Mouse (Mus musculus) adrenal gland, postnatal 4 days (tissue): Measurements from ENCODE around the gene Myh9. TPM values are rescaled to one million over a fixed set of nuclear protein-coding genes. Genes with fewer than 3 reads are reported as not detected.

ENCODE experiments used
- DNase-seq, 2 experiments: peaks; one replicate each; pipeline ENCODE4 v3.0.0; 2021 to 2022; ENCODE audit warnings: low spot score in 2 of 2, mixed read lengths in 2 of 2
- total RNA-seq, 2 experiments: library from RNA; stranded (reverse); gene quantifications; 2 replicates each; pipeline ENCODE4 v1.2.3; 2021

The Myh9 gene
- total RNA-seq, 2 experiments from 2014 or later: 251 to 311 TPM

DNA sequence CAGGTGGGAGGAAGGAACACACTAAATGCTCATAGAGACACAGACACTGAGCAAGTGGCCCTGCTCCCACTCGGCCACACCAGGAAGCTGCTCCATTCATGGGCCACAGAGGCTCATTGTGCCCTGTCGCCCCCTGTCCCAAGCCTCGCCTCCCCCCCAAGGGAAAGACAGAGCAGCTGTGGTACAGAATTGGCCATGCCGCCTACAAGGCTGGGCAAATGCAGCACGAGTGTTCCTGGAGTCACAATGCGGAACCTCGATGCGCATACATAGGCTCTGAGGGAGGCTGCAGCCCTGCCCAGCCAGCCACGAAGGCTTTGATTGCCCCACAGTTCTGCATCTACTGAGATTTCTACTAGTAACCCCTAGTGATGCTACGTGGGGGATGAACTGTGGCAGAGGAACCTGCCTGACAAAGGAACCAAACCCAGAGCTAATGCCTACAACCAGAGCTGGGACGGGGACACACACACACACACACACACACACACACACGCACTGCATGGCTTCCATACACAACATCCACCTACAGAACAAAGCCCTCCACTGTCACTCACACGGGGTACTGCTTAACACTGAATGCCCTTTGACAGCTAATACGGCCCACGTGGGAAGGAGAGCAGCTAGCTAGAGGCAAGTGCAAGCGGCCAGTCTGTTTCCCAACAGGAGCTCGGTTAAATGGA, 31.4 kb downstream of the Myh9 start:
- DNase-seq: no peak

DNA sequence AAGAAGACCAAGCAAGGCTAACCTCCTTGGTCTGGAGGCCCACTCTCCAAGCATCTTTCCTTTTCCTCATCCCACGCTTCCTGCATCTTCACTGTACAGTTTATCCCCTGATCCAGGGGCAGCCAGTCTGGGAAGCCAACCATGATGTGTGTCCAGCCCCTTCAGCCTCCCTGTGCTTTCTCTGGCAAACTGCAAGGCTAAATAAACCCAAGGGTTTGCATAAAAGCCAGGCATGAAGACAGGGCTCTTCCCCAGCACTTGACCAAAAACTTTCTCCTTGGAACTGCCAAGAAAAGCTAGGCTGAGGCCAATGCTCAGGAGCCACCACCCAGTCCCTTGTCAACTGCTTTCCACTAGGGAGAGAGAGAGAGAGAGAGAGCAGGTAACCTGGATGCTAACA, 32.5 kb downstream of the Myh9 start:
- DNase-seq: no peak

DNA sequence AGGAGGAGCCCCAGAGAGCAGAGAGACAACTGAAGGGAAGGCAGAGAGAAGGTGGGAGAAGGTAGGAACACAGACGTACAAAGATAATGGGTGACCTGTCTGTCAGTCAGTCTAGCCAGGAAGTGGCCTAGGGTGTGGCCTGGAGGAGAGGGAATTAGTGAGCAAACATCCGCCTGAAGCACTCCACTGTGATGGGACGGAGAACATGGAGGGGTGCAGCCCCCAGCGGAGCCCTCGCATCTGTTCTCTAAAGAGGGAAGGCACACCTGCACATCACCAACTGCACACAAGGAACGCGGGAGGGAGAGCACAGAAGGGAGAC, 34.8 kb downstream of the Myh9 start:
- DNase-seq: no peak

DNA sequence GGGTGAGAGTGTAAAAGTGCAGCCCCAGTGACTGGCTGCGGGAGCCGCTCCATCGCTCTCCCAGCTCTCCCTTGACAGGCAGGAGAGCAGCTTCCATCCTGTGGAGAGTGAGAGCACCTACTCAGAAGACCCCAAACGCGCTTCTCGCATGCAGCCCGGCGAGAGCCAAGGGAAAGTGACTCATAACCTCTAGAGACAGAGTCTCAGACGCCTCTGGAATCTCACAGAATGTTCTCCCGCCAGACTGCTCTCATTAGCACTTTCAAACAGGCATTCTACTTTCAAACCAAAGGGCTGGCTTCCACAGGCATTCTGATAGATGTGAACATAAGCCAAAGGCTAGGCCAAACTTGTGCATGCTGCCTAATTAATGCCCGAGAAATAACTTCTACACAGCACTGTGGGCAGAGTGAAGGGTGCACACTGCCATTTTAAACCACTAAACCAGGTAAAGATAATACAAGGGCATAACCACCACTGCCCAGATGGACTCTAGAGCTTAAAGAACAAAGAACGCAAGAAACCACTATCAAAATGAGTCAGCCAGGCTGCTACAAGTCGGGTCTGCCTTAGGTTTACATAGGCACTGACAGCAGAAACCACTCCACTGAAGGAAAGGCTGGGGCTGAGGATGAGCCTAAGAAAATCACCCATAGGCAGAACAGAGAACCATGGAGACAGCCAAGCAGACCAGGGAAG, 35.3 kb downstream of the Myh9 start:
- no peak for DNase-seq

DNA sequence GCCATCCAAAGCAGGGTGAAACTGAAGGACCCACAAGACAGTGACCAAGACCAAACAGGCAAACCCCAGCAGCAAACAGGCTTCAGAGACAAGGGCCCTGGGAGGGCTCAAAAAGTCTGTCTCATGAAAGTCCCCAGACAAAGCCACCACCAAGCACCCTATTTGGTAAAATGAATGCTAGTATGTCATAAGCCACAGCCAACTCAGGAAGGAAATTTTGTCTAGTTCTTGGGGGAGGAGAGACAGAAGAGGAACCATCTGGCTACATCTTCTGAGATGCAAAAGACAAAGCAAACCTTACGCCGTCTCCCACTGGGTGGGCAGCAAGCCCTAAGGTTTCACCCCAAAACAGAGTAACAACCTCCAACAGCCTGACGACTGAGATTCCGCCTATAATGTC, 36.3 kb downstream of the Myh9 start:
- DNase-seq: no peak

DNA sequence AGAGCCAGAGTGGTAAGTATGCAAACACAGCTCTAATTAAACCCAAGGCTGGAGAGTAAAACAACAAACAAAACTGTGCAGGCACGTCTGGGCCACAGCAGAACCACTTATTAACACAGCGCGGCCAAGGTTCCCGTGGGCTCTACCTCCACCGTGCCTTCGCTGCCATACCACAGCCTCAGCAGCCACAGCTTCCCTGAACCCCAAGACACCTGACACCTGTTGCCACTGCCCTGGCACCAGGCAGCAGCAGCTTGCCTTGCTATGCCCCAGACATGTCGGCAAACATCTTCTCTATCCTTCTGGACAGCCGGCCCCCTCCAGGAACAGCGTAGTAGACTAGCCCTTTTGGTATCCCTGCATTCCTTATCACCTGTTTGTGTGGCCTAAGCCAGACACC, 37.0 kb downstream of the Myh9 start:
- DNase-seq: no peak

DNA sequence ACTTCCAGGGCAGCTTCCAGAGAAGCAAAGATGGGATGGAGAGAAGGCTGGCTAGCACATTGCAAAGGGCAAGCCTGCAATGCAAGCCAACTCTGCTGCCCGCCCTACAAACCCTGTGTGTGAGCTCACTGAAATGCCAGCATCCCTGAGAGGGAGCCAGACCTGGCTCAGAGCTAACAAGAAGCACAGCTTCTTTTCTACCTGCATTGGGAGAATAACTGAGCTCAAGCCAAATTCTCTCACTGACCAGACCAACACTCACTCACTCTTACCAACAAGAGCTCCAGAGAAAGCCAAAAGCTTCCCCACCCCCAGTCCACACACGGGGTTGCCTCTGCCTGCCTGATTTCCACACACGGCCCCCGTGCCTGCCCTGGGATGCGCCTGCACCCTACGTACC, 37.5 kb downstream of the Myh9 start:
- no peak for DNase-seq

DNA sequence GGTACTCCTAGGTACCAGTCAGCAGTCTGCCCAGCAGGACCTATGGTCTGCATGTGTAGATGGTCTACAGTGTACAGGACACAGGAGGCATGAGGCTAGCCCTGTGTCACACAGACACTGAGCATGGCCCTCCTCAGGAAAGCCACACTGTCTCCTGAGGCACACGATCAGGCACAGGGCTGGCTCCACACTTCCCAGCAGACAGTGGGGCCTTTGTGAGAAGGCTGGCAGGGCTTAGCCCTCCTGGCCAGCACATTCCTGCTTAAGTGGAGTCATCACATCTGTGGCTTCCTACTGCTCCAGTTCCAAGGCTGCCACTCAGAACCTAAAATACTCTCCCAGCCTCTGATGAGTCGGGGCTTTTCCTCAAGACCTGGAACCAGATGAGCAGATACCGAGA, 38.2 kb downstream of the Myh9 start:
- DNase-seq: no peak

DNA sequence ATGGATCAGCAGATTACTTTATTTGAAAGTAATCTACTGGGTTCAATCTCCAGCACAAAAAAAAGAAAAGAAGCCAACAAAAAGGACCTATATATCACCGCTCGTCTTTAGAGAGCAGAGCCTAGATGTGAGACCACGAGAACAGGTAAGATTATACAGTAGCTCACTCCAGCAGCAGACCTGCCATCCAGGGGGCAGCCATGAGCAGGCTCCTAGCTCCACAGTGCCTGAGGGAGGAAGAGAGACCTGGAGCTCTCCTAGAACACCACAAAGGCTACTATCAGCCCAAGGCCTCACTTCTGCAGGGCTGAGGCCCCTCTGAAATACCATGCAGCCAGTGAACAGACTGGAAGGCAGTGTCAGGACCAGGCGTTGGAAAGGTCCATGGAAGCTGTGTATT, 39.0 kb downstream of the Myh9 start:
- DNase-seq: no peak

DNA sequence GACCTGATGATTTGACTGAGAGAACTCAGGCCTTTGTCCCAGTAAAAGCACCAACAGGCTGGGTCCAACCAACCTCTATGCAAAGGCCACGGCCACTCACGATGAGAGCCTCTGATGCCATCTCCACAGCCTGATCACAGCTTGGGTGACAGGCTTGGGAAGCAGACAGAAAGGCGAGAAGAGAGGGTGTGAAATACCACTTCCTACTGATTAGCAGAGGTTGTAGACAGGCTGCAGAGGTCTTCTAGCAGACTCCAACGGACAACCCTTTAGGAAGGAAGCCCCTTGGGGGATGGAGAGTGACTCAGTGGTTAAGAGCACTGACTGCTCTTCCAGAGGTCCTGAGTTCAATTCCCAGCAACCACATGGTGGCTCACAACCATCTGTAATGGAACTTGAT, 40.8 kb downstream of the Myh9 start:
- no peak for DNase-seq

DNA sequence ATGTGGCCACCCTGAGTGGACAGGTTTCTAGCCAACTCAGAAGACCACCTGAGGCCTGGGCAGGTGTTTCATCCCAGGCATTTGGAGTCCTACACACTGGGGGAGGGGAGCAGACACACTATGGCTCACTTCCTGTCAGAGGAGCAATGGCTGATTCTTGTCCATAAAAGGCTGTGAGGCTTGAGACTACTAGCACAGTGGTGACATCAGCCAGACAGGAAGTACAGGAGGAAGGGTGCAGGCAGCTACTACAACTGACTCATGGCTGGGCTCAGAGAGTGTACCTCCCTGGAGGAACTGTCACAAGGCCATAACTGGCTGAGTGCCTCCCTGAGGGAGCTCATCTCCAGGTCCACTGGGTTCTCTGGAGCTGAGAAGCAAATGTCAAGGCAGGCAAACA, 41.5 kb downstream of the Myh9 start:
- peak in 1 of 2 experiments; percentile 40 for DNase-seq

DNA sequence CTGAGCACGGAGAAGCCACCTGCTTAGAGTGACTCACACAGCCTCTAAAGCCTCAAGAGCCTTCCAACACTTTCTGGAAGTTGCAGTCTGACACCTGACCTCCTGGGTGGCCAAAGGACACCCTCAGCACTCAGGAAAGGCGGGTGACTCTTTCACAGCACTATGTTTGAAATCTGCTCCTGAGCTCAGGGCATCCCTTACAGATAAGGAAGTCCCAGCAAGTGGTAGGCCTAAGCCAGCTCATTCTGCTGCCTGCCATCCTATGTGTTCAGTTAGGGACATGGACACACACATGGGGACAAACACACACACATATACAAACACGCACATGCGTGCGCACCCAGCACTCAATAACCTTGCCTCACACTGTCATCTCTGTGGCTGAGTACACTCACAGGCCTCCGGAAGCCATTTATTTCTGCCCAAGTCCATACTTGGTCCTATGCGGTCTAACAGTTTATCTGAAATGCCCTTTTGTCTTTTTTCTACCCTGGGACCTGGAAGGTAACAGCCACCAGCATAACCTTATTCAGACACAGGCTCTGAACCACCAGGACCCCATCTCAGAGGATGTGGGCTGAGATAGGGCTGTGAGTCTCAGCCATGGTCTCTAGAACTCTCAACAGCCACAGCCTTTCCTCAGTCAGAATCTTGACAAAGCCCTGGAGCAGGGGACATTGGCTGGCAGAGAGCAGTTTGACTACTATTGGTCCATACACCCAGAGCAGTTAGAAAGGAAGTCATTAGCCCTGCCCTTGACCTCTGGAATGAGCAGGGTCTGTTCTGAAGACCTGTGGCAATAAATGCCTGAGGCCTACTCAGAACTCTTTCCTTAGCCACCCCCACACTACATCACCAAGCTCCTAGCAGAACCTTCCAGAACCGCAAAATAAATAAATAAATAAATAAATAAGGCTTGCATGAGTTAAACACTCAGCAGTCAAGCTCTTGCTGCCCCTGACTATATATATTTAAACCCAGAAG, 42.2 kb downstream of the Myh9 start:
- DNase-seq: no peak

DNA sequence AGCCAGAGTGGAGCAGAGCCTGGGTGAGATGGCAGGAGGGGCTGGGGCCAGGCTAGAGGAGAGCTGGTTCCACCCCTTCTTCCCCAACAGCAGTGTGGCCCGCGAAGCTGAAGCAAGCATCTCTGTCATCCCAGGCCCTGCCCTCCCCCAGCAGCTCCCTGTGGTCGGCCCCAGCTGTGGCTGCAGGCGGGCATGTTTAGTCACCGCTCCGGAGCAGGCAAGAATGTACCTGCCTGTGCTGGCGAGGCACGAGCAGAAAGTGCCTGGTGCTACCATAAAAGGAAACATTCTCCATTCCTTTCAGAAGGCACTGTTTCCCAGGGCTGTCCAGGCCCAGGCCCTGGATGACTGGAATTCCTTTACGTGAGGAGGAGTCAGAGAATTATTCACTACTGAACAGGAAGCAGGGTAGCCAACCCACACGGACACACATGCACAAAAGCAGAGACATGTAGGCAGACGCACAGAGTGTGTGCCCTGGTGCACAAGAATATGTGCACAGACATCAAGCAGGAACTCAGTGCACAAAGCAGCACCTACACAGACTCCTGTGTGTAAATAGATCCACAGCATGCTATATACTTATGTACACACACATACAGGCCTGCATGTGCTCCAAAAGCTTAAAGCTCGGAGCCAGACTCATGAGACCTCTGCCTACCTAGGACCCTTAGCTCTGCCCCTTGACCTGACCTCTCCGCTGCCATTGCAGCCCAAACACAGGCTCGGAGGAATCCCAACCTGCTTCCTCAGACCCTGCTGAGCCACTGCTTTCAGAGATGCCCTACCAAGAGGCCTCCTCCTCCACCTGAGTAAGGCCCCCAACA, 43.1 kb downstream of the Myh9 start:
- no peak for DNase-seq

DNA sequence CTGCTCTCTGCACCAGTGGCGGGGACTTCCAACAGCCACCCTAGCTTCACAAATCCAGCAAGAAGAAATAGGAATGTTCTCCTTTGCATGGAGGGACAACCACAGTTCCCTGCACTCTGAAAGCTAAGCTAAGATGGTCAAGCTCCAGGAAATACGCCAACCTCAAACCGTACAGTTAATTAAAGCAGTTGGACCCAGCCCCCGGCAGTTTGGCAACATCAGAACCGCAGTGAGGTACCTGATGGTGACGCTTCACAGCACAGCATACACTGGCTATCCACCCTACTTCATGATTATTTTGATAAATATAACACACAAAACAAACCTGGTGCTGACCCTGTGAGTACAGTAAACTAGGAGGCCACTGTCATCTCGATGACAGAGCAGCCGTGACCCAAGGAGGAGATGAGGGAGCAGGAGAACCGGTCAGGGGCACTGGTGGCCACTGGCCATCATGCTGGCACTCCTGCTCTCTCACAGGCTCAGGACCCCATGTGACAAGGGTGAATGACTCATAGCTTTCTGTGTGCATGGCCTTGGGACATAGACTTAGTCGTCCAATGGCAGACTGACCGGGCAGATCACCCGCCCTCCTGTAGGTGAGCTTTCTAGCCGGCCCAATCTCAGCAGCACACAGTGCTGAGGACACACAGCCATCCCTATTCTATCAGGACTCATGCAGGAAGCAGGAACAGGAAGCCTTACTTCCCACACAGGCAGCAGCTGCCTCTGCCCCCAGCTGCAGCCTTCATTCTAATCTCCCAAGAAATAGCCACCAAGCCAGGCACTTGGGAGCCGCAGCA, 44.2 kb downstream of the Myh9 start:
- peak in 1 of 2 experiments; percentile 31 for DNase-seq

DNA sequence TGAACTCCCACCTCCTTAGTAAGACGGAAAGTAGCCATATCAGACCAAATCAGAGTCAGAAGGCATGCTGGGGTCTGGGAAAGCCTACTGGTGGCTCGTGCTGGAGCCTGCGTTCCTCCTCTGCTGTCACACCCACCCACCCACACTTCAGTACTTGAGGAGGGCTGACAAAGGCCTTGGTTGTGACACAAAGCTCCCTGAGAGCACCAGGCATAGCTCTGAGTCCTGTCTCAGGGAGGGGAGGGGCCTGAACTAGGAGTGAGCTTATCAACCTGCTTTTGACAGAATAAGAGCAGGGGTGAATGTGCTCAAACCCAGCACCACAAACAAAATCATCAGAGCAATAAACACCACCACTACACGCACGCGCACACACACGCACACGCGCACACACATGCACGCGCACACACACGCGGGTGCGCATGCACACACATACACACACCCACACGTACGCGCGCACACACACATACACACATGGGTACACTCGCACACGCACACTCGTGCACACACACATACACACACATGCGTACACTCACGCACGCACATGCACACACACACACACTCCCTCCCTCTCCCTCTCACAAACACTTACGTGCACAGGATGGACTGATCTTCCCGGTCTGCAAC, 45.5 kb downstream of the Myh9 start:
- DNase-seq: no peak

DNA sequence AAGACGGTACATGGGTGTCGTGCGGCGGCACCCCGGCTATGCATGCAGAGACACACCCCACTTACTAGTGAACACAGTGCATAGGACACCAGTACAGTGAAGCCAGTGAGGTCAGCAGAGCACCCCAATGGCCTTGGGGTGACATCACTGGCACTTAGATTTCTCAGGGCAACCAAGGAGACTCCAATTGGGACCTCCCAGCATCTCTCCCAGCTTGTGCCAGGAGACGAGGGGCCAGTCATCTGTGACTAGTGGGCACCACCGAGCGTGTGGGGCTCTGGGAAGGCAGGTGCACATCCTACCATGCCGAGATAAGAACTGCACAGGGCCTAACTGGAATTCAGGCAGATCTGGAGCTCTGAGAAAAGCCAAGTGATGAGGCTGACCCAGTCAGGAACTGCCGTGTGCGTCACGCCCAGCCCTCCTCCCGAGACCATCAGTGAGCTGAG, 47.0 kb downstream of the Myh9 start:
- no peak for DNase-seq

DNA sequence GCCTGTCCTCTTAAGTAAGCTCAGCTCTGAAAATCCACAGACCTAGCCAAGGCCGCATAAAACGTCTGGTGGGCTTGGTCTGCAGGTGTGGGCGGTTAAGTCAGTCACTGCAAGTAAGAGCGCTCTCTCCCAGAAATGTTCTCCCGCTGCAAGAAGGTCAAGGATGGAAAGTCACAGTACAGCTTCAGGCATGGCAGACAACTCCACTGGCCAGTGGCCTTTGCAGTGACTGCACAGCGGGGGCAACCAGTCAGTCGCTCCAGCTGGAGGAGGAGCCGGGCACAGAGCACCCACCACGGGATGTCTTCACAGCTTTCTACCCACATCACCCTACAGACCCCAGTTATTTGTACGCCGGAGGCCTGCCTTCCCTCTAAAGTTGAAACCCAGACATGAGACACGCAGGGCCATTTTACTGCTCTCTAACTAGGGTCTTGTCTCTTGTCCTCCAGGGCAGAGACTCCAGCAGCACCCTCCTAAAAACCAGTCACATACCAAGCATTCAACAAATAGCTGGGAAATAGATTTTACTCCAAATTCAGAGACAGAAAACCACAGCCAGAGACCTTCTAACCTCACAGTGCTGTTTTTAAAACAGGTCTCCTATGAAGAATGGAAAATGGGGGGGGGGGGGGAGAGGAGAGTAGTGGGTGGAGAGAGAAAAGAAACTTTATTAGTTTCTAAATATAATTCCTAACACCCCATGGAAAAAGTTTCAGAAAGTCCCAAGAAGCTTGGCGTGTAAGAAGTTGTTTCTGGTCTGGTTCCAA, 47.7 kb downstream of the Myh9 start:
- no peak for DNase-seq

DNA sequence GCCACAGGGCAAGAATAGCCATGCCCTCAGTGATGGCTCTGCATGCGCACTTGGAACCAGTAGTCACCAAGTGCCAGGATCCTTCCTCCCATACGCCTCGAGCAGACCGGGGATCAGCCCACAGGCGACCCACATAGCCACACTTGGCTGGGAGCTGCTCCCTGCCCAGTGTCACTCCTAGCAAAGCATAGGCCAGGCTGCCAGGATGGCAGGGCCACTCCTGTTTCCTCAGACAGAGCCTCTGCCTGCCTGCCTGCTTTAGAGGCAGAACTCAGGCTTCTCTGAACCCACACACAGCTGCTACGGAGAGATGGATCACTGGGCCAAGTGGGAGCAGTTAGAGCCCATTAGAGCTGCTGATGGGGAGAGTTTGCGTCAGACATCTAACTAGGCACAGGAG, 48.4 kb downstream of the Myh9 start:
- DNase-seq: no peak

DNA sequence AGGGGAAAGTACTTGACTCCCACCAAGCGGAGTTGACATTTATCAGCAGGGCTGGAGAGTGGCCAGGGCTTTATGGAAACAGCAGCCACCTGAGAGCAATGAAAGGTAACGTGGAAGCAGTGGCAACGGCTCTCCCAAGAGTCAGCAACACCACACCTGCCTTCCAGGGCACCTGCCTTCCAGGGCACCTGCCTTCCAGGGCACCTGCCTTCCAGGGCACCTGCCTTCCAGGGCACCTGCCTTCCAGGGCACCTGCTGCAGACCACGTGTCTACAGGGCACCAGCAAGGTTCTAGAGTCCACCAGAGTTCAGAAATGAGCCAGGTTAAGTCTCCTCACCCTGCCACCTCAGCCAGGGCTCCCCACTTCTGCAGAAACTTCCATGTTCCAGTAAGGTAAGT, 48.9 kb downstream of the Myh9 start:
- no peak for DNase-seq
